Mouse (Mus musculus): ENCODE measurements at regions not wholly inside any gene's neighbourhood (a gene's known extent, or its start where the extent isn't known, plus 50 kb on each side); places are given as distances from the start of the nearest gene placed in this dataset.

- H3K9me3 ChIP-seq (ENCODE audit: control insufficient read depth, low read length) = no peaks in the 10 kb centered on the region
- no peaks in the 10 kb centered on the region for H3K36me3 ChIP-seq (ENCODE audit: control insufficient read depth, insufficient read depth, low read length)
- no peak for TF ChIP-seq POLR2A (IDR thresholded peaks at IDR 0.05; ENCODE audit: borderline replicate concordance, extremely low read depth, insufficient read depth, insufficient read length)
- no peak overlapping the region for H3K4me2 ChIP-seq (replicated peaks; ENCODE audit: low read depth, low read length, severe bottlenecking)
- no peak for ATAC-seq (ENCODE audit: low FRiP score, low read depth)
- H3K4me1 ChIP-seq (ENCODE audit: control insufficient read depth, insufficient read depth, low read length) = no peaks in the 10 kb centered on the region
- H3K27me3 ChIP-seq (ENCODE audit: control insufficient read depth, insufficient read depth, low read length) = no peaks in the 10 kb centered on the region
- DNase-seq (ENCODE audit: low spot score) = no peak
- no peak overlapping the region for H3K9ac ChIP-seq (ENCODE audit: low read depth, low read length, severe bottlenecking)
- no peak overlapping the region for H3K27ac ChIP-seq (replicated peaks; ENCODE audit: low read depth, low read length)
- WGBS = 58% methylated on average over 8 of the region's 8 CpGs
- H3K4me3 ChIP-seq (replicated peaks; ENCODE audit: low read length) = no peak overlapping the region
Observed at GRCm38 (mm10) chr4:55699917-55700316, 167.7 kb upstream of the Klf4 start.

GRCm38 (mm10) chr4:55699161-55699560 lies 166.9 kb upstream of the Klf4 start:
- WGBS = 74% methylated on average over 5 of the region's 5 CpGs
- Histone ChIP-seq H3K27ac (replicated peaks; ENCODE audit: low read depth, low read length) (no peak overlapping the region), H3K27me3 (ENCODE audit: control insufficient read depth, insufficient read depth, low read length) (no peaks in the 10 kb centered on the region), H3K9ac (ENCODE audit: low read depth, low read length, severe bottlenecking) (no peak overlapping the region), H3K9me3 (ENCODE audit: control insufficient read depth, low read length) (no peaks in the 10 kb centered on the region), H3K36me3 (ENCODE audit: control insufficient read depth, insufficient read depth, low read length) (no peaks in the 10 kb centered on the region), H3K4me2 (replicated peaks; ENCODE audit: low read depth, low read length, severe bottlenecking) (no peak overlapping the region), H3K4me3 (replicated peaks; ENCODE audit: low read length) (no peak overlapping the region), H3K4me1 (ENCODE audit: control insufficient read depth, insufficient read depth, low read length) (no peaks in the 10 kb centered on the region)
- no peak for DNase-seq (ENCODE audit: low spot score)
- TF ChIP-seq POLR2A (IDR thresholded peaks at IDR 0.05; ENCODE audit: borderline replicate concordance, extremely low read depth, insufficient read depth, insufficient read length) = no peak
- ATAC-seq (ENCODE audit: low FRiP score, low read depth) = no peak

- Histone ChIP-seq H3K27me3 (ENCODE audit: control insufficient read depth, insufficient read depth, low read length) (no peaks in the 10 kb centered on the region), H3K27ac (replicated peaks; ENCODE audit: low read depth, low read length) (no peak overlapping the region), H3K4me3 (replicated peaks; ENCODE audit: low read length) (no peak overlapping the region), H3K9ac (ENCODE audit: low read depth, low read length, severe bottlenecking) (no peak overlapping the region), H3K9me3 (ENCODE audit: control insufficient read depth, low read length) (no peaks in the 10 kb centered on the region), H3K4me1 (ENCODE audit: control insufficient read depth, insufficient read depth, low read length) (no peaks in the 10 kb centered on the region), H3K36me3 (ENCODE audit: control insufficient read depth, insufficient read depth, low read length) (no peaks in the 10 kb centered on the region), H3K4me2 (replicated peaks; ENCODE audit: low read depth, low read length, severe bottlenecking) (no peak overlapping the region)
- ATAC-seq (ENCODE audit: low FRiP score, low read depth) (no peak), DNase-seq (ENCODE audit: low spot score) (no peak)
- 75% methylated on average over 12 of the region's 12 CpGs for WGBS
- TF ChIP-seq POLR2A (IDR thresholded peaks at IDR 0.05; ENCODE audit: borderline replicate concordance, extremely low read depth, insufficient read depth, insufficient read length) = no peak
Observed at GRCm38 (mm10) chr4:55697108-55697507, 164.8 kb upstream of the Klf4 start.

GRCm38 (mm10) chr4:55696428-55696827 lies 164.2 kb upstream of the Klf4 start:
- Histone ChIP-seq H3K4me3 (replicated peaks; ENCODE audit: low read length) (no peak overlapping the region), H3K9ac (ENCODE audit: low read depth, low read length, severe bottlenecking) (no peak overlapping the region)
- 68% methylated on average over 1 of the region's 1 CpGs for WGBS

GRCm38 (mm10) chr4:55695246-55695645 lies 163.0 kb upstream of the Klf4 start:
- DNase-seq (ENCODE audit: low spot score) = no peak
- no peak for TF ChIP-seq POLR2A (IDR thresholded peaks at IDR 0.05; ENCODE audit: borderline replicate concordance, extremely low read depth, insufficient read depth, insufficient read length)
- WGBS = 100% methylated on average over 1 of the region's 1 CpGs

More at GRCm38 (mm10) chr4:55696428-55696827, 164.2 kb upstream of the Klf4 start:
- Histone ChIP-seq H3K36me3 (ENCODE audit: control insufficient read depth, insufficient read depth, low read length) (no peaks in the 10 kb centered on the region), H3K4me1 (ENCODE audit: control insufficient read depth, insufficient read depth, low read length) (no peaks in the 10 kb centered on the region), H3K9me3 (ENCODE audit: control insufficient read depth, low read length) (no peaks in the 10 kb centered on the region), H3K4me2 (replicated peaks; ENCODE audit: low read depth, low read length, severe bottlenecking) (no peak overlapping the region), H3K27ac (replicated peaks; ENCODE audit: low read depth, low read length) (no peak overlapping the region), H3K27me3 (ENCODE audit: control insufficient read depth, insufficient read depth, low read length) (no peaks in the 10 kb centered on the region)
- ATAC-seq (ENCODE audit: low FRiP score, low read depth) = no peak
- DNase-seq (ENCODE audit: low spot score) = no peak
- no peak for TF ChIP-seq POLR2A (IDR thresholded peaks at IDR 0.05; ENCODE audit: borderline replicate concordance, extremely low read depth, insufficient read depth, insufficient read length)

GRCm38 (mm10) chr4:55689479-55689878 lies 157.2 kb upstream of the Klf4 start:
- Histone ChIP-seq H3K27me3 (ENCODE audit: control insufficient read depth, insufficient read depth, low read length) (no peaks in the 10 kb centered on the region), H3K36me3 (ENCODE audit: control insufficient read depth, insufficient read depth, low read length) (no peaks in the 10 kb centered on the region), H3K4me1 (ENCODE audit: control insufficient read depth, insufficient read depth, low read length) (0 out of 2 replicates have a peak, but pooled peaks cover 3% of the 10 kb centered on the region), H3K9me3 (ENCODE audit: control insufficient read depth, low read length) (no peaks in the 10 kb centered on the region), H3K27ac (replicated peaks; ENCODE audit: low read depth, low read length) (no peak overlapping the region), H3K4me2 (replicated peaks; ENCODE audit: low read depth, low read length, severe bottlenecking) (no peak overlapping the region), H3K9ac (ENCODE audit: low read depth, low read length, severe bottlenecking) (no peak overlapping the region), H3K4me3 (replicated peaks; ENCODE audit: low read length) (no peak overlapping the region)
- no peak for TF ChIP-seq POLR2A (IDR thresholded peaks at IDR 0.05; ENCODE audit: borderline replicate concordance, extremely low read depth, insufficient read depth, insufficient read length)
- 77% methylated on average over 1 of the region's 1 CpGs for WGBS
- ATAC-seq (ENCODE audit: low FRiP score, low read depth) (no peak), DNase-seq (ENCODE audit: low spot score) (peak; percentile 21)

More at GRCm38 (mm10) chr4:55695246-55695645, 163.0 kb upstream of the Klf4 start:
- Histone ChIP-seq H3K9me3 (ENCODE audit: control insufficient read depth, low read length) (no peaks in the 10 kb centered on the region), H3K4me3 (replicated peaks; ENCODE audit: low read length) (no peak overlapping the region), H3K9ac (ENCODE audit: low read depth, low read length, severe bottlenecking) (no peak overlapping the region), H3K4me1 (ENCODE audit: control insufficient read depth, insufficient read depth, low read length) (no peaks in the 10 kb centered on the region), H3K27ac (replicated peaks; ENCODE audit: low read depth, low read length) (no peak overlapping the region), H3K4me2 (replicated peaks; ENCODE audit: low read depth, low read length, severe bottlenecking) (no peak overlapping the region), H3K27me3 (ENCODE audit: control insufficient read depth, insufficient read depth, low read length) (no peaks in the 10 kb centered on the region), H3K36me3 (ENCODE audit: control insufficient read depth, insufficient read depth, low read length) (no peaks in the 10 kb centered on the region)
- ATAC-seq (ENCODE audit: low FRiP score, low read depth) = no peak

Measured in limb, embryonic 14.5 days (tissue).